27 mouse cellular contexts compared by ENCODE assay signal in genomic region chr13:24048611-24049010, GRCm38 (mm10). TPM values are rescaled to one million over a fixed set of nuclear protein-coding genes. Genes with fewer than 3 reads are reported as not detected.
A peak's percentile ranks its signal among the peaks of the same experiment; 100 is the strongest.
DNase-seq lines count a peak whose midpoint lies in the region; ATAC-seq and TF ChIP-seq lines count a peak whose summit lies in the region.
"Had no signal": no experiment of that assay in that cellular context is flagged by ENCODE, and none has a peak within 500 bp of the region (broad histone marks: within the 10 kb centered on the region; RNA-seq: fewer than 3 reads in every experiment).

No protein-coding gene starts in this region.

- H3K4me2 ChIP-seq in forebrain, embryonic 16.5 days (ENCODE audit: low read length), result no peak overlapping the region
- H3K4me2 ChIP-seq in forebrain, embryonic 13.5 days, result no peak overlapping the region
- H3K4me2 ChIP-seq in midbrain, postnatal 0 days (ENCODE audit: low read depth, low read length, poor library complexity, severe bottlenecking), result no peak overlapping the region
- no peak overlapping the region for H3K4me2 ChIP-seq in midbrain, embryonic 13.5 days (replicated peaks)
- H3K4me2 ChIP-seq: embryonic facial prominence, embryonic 13.5 days; heart, embryonic 13.5 days; hindbrain, embryonic 14.5 days had no signal

- DNase-seq in layer of hippocampus, adult 2 months (ENCODE audit: low spot score in 2 of 2), result no peak
- DNase-seq in layer of hippocampus, adult 18-20 months (ENCODE audit: low spot score in 2 of 2), result no peak
- DNase-seq in midbrain, postnatal 0 days (ENCODE audit: low spot score), result no peak
- no peak for DNase-seq in ovary, postnatal 10 days (ENCODE audit: low spot score)
- DNase-seq: embryo, embryonic 11 days; gastrocnemius, postnatal 10 days; gastrocnemius, postnatal 36 days; heart, adult 2 months; heart, postnatal 14 days; heart, postnatal 4 days had no signal

- no peaks in the 10 kb centered on the region for H3K27me3 ChIP-seq in forebrain, embryonic 16.5 days (replicated peaks; ENCODE audit: control insufficient read depth, insufficient read depth, low read length)
- H3K27me3 ChIP-seq in forebrain, embryonic 13.5 days, result no peaks in the 10 kb centered on the region
- H3K27me3 ChIP-seq in midbrain, postnatal 0 days (ENCODE audit: insufficient read depth, low read length), result no peaks in the 10 kb centered on the region
- 0 out of 2 replicates have a peak, but pooled peaks cover 2% of the 10 kb centered on the region for H3K27me3 ChIP-seq in midbrain, embryonic 13.5 days
- H3K27me3 ChIP-seq: embryonic facial prominence, embryonic 13.5 days had no signal

- peak; percentile 29; the same call in 1 of the 2 replicates for ATAC-seq in forebrain, embryonic 16.5 days
- ATAC-seq in forebrain, embryonic 13.5 days, result no peak
- ATAC-seq in midbrain, postnatal 0 days (ENCODE audit: low FRiP score), result no peak
- no peak for ATAC-seq in midbrain, embryonic 13.5 days
- ATAC-seq: CD4-positive, CD25-positive, alpha-beta regulatory T cell, adult 4 months; inflammation-experienced regulatory T-cells, adult 6 months; intestine, embryonic 16.5 days had no signal

- H3K27ac ChIP-seq in forebrain, embryonic 16.5 days (ENCODE audit: low read length), result peak overlapping the region; percentile 41
- no peak overlapping the region for H3K27ac ChIP-seq in forebrain, embryonic 13.5 days
- H3K27ac ChIP-seq in layer of hippocampus, adult 2 months, result peak overlapping the region; percentile 80; the same call in 1 of the 2 replicates
- H3K27ac ChIP-seq in midbrain, postnatal 0 days (ENCODE audit: low read depth, low read length), result 0 out of 2 replicates have a peak overlapping the region, but pooled peaks have one; percentile 0
- H3K27ac ChIP-seq in midbrain, embryonic 13.5 days, result no peak overlapping the region
- H3K27ac ChIP-seq: embryonic facial prominence, embryonic 10.5 days; embryonic facial prominence, embryonic 13.5 days; heart, adult 2 months; heart, embryonic 10.5 days; heart, embryonic 13.5 days had no signal

- peaks cover 26% of the 10 kb centered on the region for H3K4me1 ChIP-seq in forebrain, embryonic 16.5 days (replicated peaks; ENCODE audit: control insufficient read depth, insufficient read depth, low read length)
- H3K4me1 ChIP-seq in forebrain, embryonic 13.5 days, result peaks cover 28% of the 10 kb centered on the region
- H3K4me1 ChIP-seq in midbrain, postnatal 0 days (ENCODE audit: insufficient read depth, low read length), result 0 out of 2 replicates have a peak, but pooled peaks cover 7% of the 10 kb centered on the region
- peaks cover 16% of the 10 kb centered on the region for H3K4me1 ChIP-seq in midbrain, embryonic 13.5 days (replicated peaks)
- H3K4me1 ChIP-seq: embryonic facial prominence, embryonic 10.5 days; embryonic facial prominence, embryonic 13.5 days had no signal

- no peak overlapping the region for H3K4me3 ChIP-seq in forebrain, embryonic 16.5 days (replicated peaks; ENCODE audit: low read length)
- H3K4me3 ChIP-seq in forebrain, embryonic 13.5 days, result no peak overlapping the region
- H3K4me3 ChIP-seq in layer of hippocampus, adult 2 months, result no peak overlapping the region
- no peak overlapping the region for H3K4me3 ChIP-seq in midbrain, postnatal 0 days (ENCODE audit: low read depth, low read length)
- no peak overlapping the region for H3K4me3 ChIP-seq in midbrain, embryonic 13.5 days (replicated peaks)
- H3K4me3 ChIP-seq: embryonic facial prominence, embryonic 10.5 days; embryonic facial prominence, embryonic 13.5 days; erythroblast, embryonic 14.5 days; heart, adult 2 months; heart, embryonic 10.5 days; heart, embryonic 13.5 days had no signal

- TF ChIP-seq CTCF in layer of hippocampus, adult 2 months (conservative IDR thresholded peaks at IDR 0.05), result no peak
- TF ChIP-seq CTCF in midbrain, postnatal 0 days (IDR thresholded peaks at IDR 0.05), result no peak

- H3K36me3 ChIP-seq in forebrain, embryonic 16.5 days (ENCODE audit: control insufficient read depth, insufficient read depth), result no peaks in the 10 kb centered on the region
- H3K36me3 ChIP-seq in forebrain, embryonic 13.5 days (ENCODE audit: poor library complexity, severe bottlenecking), result no peaks in the 10 kb centered on the region
- peaks cover 4% of the 10 kb centered on the region; the same call in 1 of the 2 replicates for H3K36me3 ChIP-seq in midbrain, postnatal 0 days (ENCODE audit: insufficient read depth, low read length)
- no peaks in the 10 kb centered on the region for H3K36me3 ChIP-seq in midbrain, embryonic 13.5 days
- H3K36me3 ChIP-seq: embryonic facial prominence, embryonic 10.5 days; heart, embryonic 10.5 days had no signal

- no peak overlapping the region for H3K9ac ChIP-seq in forebrain, embryonic 16.5 days (replicated peaks; ENCODE audit: low read depth, low read length)
- H3K9ac ChIP-seq in forebrain, embryonic 13.5 days, result no peak overlapping the region
- no peak overlapping the region for H3K9ac ChIP-seq in midbrain, postnatal 0 days (replicated peaks; ENCODE audit: low read length, poor library complexity, severe bottlenecking)
- no peak overlapping the region for H3K9ac ChIP-seq in midbrain, embryonic 13.5 days (replicated peaks)
- H3K9ac ChIP-seq: embryonic facial prominence, embryonic 13.5 days; heart, embryonic 13.5 days; hindbrain, embryonic 14.5 days had no signal

- WGBS in forebrain, embryonic 16.5 days, result 74% methylated on average over 6 of the region's 6 CpGs
- WGBS in forebrain, embryonic 13.5 days, result 90% methylated on average over 6 of the region's 6 CpGs
- WGBS in midbrain, postnatal 0 days, result 81% methylated on average over 6 of the region's 6 CpGs
- WGBS in midbrain, embryonic 13.5 days, result 96% methylated on average over 6 of the region's 6 CpGs

- no peaks in the 10 kb centered on the region for H3K9me3 ChIP-seq in forebrain, embryonic 16.5 days (ENCODE audit: control insufficient read depth, low read length)
- H3K9me3 ChIP-seq in forebrain, embryonic 13.5 days (replicated peaks), result no peaks in the 10 kb centered on the region
- H3K9me3 ChIP-seq in midbrain, postnatal 0 days (ENCODE audit: low read length), result no peaks in the 10 kb centered on the region
- H3K9me3 ChIP-seq in midbrain, embryonic 13.5 days, result no peaks in the 10 kb centered on the region
- H3K9me3 ChIP-seq: embryonic facial prominence, embryonic 10.5 days; embryonic facial prominence, embryonic 13.5 days; heart, embryonic 10.5 days; heart, embryonic 13.5 days had no signal

RNA-seq across cellular contexts. Expression of gene Scgn, which starts 57.6 kb away (rescaled TPM):
- polyA plus RNA-seq in forebrain, embryonic 16.5 days (2015; fragmentation: Nextera tagmentation; extraction: Ambion mirVana), result 1.9 and 3.7 TPM in 2 replicates
- 2.1 and 2.6 TPM in 2 replicates for polyA plus RNA-seq in forebrain, embryonic 13.5 days (2015; fragmentation: Nextera tagmentation; extraction: Ambion mirVana)
- 1 to 10 TPM in 1 of 2 experiments, under 1 TPM in 1; 0.95 to 1.1 TPM for total RNA-seq in layer of hippocampus, adult 2 months (2021)
- total RNA-seq in layer of hippocampus, adult 18-20 months (2021), result 1 to 10 TPM; 1.7 to 3.6 TPM
- total RNA-seq in midbrain, postnatal 0 days (2014; rRNA removed), result 0.28 and 0.82 TPM in 2 replicates
- 2.0 and 2.2 TPM in 2 replicates for polyA plus RNA-seq in midbrain, postnatal 0 days (2015; fragmentation: Nextera tagmentation; extraction: Ambion mirVana)
- 1.2 and 1.6 TPM in 2 replicates for polyA plus RNA-seq in midbrain, embryonic 13.5 days (2015; fragmentation: Nextera tagmentation; extraction: Ambion mirVana)
- total RNA-seq: gastrocnemius, adult 18-20 months; gastrocnemius, postnatal 10 days; gastrocnemius, postnatal 36 days; granulocyte monocyte progenitor cell, adult 5-6 weeks; heart, adult 2 months; heart, postnatal 14 days; heart, postnatal 4 days; MEL had no signal
- polyA plus RNA-seq: C2C12; CD4-positive, CD25-positive, alpha-beta regulatory T cell, adult 4 months; embryonic facial prominence, embryonic 13.5 days; erythroblast, embryonic 14.5 days; heart, adult 2 months; heart, embryonic 13.5 days; heart, embryonic 16.5 days; inflammation-experienced regulatory T-cells, adult 6 months had no signal

Comparison
In these comparisons a context has a peak if more than half of its experiments do, and no peak if none do; other contexts are left out.
1. H3K27ac ChIP-seq: peak in forebrain, embryonic 16.5 days (single experiment), layer of hippocampus, adult 2 months (single experiment) and midbrain, postnatal 0 days (single experiment); none in forebrain, embryonic 13.5 days (single experiment) and midbrain, embryonic 13.5 days (single experiment).